Mouse (Mus musculus): ENCODE measurements at regions not wholly inside any gene's neighbourhood (a gene's known extent, or its start where the extent isn't known, plus 50 kb on each side); places are given as distances from the start of the nearest gene placed in this dataset.

DNA sequence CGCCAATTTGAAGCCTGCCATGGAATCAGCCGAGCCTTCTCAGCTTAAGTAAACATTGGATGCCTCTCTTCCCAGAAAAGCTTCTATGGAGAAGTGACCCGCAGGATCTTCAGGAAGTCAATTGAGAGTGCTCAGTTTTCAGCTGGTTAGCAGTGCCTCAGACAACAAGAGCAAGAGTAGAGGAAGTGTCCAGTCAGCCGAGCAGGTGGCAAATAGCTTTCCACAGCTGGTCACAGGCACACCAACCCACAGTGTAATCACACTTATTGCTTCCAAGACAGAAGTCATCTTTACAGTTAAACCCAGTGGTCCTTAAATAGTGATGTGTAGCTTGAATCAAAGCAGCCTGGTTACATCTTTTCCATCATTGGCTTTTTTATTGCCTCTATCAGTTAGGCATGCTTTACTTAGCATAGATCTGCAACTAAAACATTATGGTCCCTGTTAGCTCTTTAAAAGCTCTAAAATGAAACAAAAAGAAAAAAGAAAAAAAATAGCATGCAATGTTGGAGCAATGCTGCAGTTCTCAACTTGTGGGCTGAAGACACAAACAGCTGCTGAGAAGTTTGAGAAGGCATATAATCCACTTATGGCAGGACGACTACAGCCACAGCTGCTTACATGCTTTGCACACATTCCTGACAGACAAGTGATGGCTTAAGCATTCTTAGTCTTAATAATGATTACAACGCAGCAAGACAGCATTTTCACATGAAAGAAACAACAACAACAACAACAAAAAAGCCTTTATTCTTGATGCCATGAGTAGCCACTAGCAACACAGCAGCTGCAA, 444.5 kb downstream of the Tmem135 start:
- intact Hi-C loops (cut with DNase I) = no loop called here
- no peak for DNase-seq

DNA sequence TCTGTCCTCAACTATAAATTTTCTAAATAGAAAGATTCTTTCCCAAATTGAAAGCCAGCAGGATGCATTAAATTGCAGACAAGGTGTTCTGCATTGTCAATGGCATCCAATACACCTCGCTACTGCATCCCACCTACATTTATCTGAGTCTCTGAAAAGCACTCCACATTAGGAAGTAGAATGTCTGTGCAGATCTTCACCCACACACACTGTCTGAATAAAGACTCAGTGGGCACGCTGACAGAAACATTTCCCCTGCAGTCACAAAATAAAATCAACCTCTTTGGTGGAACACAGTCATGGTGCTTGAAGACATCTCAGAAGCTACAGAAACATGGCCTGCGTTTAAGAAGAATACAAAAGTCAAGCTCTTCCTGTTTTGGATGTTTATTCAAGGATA, 449.0 kb downstream of the Tmem135 start:
- no peak for DNase-seq
- intact Hi-C loops (cut with DNase I) = no loop called here

GRCm38 (mm10) chr7:88945338-88945737, 458.7 kb downstream of the Tmem135 start:
- DNase-seq = no peak
- intact Hi-C loops (cut with DNase I) = no loop called here

GRCm38 (mm10) chr7:88944936-88945335, 459.1 kb downstream of the Tmem135 start:
- intact Hi-C loops (cut with DNase I) = no loop called here
- no peak for DNase-seq

- no peak for DNase-seq
- intact Hi-C loops (cut with DNase I) = no loop called here
These were observed 462.6 kb downstream of the Tmem135 start for GRCm38 (mm10) chr7:88941246-88941910.

DNA sequence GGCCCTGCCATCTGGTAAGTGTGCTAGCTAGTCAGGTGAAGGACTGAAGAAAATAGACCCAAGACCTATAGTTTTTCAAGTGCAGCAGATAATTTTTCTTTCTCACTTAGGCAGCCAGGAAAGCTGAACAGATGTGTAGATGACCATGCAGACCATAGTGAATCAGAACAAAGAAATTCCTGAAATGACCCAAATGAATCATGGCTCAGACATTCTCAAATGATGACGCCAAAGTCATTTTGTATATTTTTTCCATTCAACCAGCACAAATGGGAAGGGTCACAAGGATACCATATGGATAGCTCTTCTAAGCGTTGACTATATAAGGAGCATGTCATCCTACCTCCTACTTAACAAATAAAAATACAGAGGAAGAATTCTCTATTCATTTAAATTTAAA, 463.8 kb downstream of the Tmem135 start:
- no peak for DNase-seq
- intact Hi-C loops (cut with DNase I) = no loop called here

DNA sequence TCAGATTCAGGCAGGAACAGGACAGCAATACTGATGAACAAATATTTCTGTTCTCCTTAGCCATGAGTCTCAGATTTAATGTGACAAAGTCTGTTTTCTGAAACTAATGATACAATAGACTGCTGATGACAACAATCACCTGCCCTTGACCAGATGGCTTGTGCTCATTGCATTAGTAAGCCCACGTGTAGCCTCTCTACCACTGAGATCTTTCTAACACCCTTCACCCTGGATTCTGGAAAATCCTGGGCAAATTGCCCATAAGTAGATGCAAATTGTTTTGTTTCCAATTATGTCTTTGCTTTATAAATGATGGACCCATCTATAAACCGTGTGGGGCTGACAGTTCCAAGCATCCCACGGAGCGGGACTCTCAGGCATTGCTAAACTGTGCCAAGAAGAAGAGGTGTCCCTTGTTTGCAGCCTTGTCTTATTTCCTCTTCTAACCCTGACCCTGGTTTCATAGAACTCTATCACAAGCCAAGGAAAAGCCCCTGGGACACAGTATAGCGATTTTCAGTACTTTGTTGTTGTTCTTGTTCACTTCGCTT, 475.7 kb downstream of the Tmem135 start:
- intact Hi-C loops (cut with DNase I) = no loop called here
- no peak for DNase-seq
